Comparison of ENCODE assay signal across 8 mouse cellular contexts in genomic region chr4:101069154-101069971, GRCm38 (mm10). TPM values are rescaled to one million over a fixed set of nuclear protein-coding genes. Genes with fewer than 3 reads are reported as not detected.
DNase-seq lines count a peak whose midpoint lies in the region; ATAC-seq and TF ChIP-seq lines count a peak whose summit lies in the region.

No protein-coding gene starts in this region.

- H3K27ac ChIP-seq in hindbrain, postnatal 0 days = peak overlapping the region; percentile 54; the same call in 1 of the 2 replicates
- H3K27ac ChIP-seq in limb, embryonic 12.5 days = peak overlapping the region; percentile 80
- no peak overlapping the region for H3K27ac ChIP-seq in midbrain, embryonic 13.5 days
- H3K27ac ChIP-seq in stomach, embryonic 16.5 days (ENCODE audit: low read length) = peak overlapping the region; percentile 44

- 1% methylated on average over 54 of the region's 55 CpGs for WGBS in hindbrain, postnatal 0 days
- 1% methylated on average over 55 of the region's 55 CpGs for WGBS in limb, embryonic 12.5 days
- under 1% methylated on average over 55 of the region's 55 CpGs for WGBS in midbrain, embryonic 13.5 days
- WGBS in stomach, embryonic 16.5 days = 1% methylated on average over 52 of the region's 55 CpGs

- no peaks in the 10 kb centered on the region for H3K4me1 ChIP-seq in hindbrain, postnatal 0 days (ENCODE audit: insufficient read depth, low read length)
- peaks cover 7% of the 10 kb centered on the region; the same call in 1 of the 2 replicates for H3K4me1 ChIP-seq in limb, embryonic 12.5 days (replicated peaks)
- H3K4me1 ChIP-seq in midbrain, embryonic 13.5 days (replicated peaks) = peaks cover 12% of the 10 kb centered on the region
- H3K4me1 ChIP-seq in stomach, embryonic 16.5 days (ENCODE audit: control insufficient read depth, insufficient read depth, low read length) = no peaks in the 10 kb centered on the region

- peak; percentile 65 for ATAC-seq in hindbrain, postnatal 0 days
- peak; percentile 78 for ATAC-seq in limb, embryonic 12.5 days (ENCODE audit: insufficient number of reproducible peaks, insufficient read depth, low FRiP score, low TSS enrichment, low read depth)
- peak; percentile 82 for ATAC-seq in midbrain, embryonic 13.5 days
- peak; percentile 67 for ATAC-seq in stomach, embryonic 16.5 days (ENCODE audit: insufficient read depth, low FRiP score)

- peak overlapping the region; percentile 75 for H3K9ac ChIP-seq in hindbrain, postnatal 0 days (replicated peaks; ENCODE audit: low read length)
- peak overlapping the region; percentile 82 for H3K9ac ChIP-seq in limb, embryonic 12.5 days (replicated peaks)
- peak overlapping the region; percentile 87 for H3K9ac ChIP-seq in midbrain, embryonic 13.5 days (replicated peaks)
- peak overlapping the region; percentile 91 for H3K9ac ChIP-seq in stomach, embryonic 16.5 days (ENCODE audit: low read length)

- no peaks in the 10 kb centered on the region for H3K27me3 ChIP-seq in hindbrain, postnatal 0 days (ENCODE audit: insufficient read depth, low read length)
- no peaks in the 10 kb centered on the region for H3K27me3 ChIP-seq in limb, embryonic 12.5 days
- H3K27me3 ChIP-seq in midbrain, embryonic 13.5 days = peaks cover 10% of the 10 kb centered on the region
- no peaks in the 10 kb centered on the region for H3K27me3 ChIP-seq in stomach, embryonic 16.5 days (ENCODE audit: control insufficient read depth, insufficient read depth, low read length)

- DNase-seq in adrenal gland, adult 18-20 months (ENCODE audit: low spot score in 2 of 2) = peak; percentile 17 to 23
- DNase-seq in cerebellum, postnatal 36 days = peak; percentile 10 to 13
- DNase-seq in gastrocnemius, postnatal 10 days = peak; percentile 39
- DNase-seq in hindbrain, postnatal 0 days (ENCODE audit: low spot score) = peak; percentile 54
- DNase-seq in spleen, postnatal 36 days (ENCODE audit: low spot score in 2 of 2) = no peak

- H3K36me3 ChIP-seq in hindbrain, postnatal 0 days (ENCODE audit: insufficient read depth, low read length) = no peaks in the 10 kb centered on the region
- no peaks in the 10 kb centered on the region for H3K36me3 ChIP-seq in limb, embryonic 12.5 days
- no peaks in the 10 kb centered on the region for H3K36me3 ChIP-seq in midbrain, embryonic 13.5 days
- H3K36me3 ChIP-seq in stomach, embryonic 16.5 days (ENCODE audit: control insufficient read depth, insufficient read depth, low read length) = no peaks in the 10 kb centered on the region

- H3K4me3 ChIP-seq in hindbrain, postnatal 0 days (ENCODE audit: low read length) = peak overlapping the region; percentile 86
- peak overlapping the region; percentile 85 for H3K4me3 ChIP-seq in limb, embryonic 12.5 days (replicated peaks)
- peak overlapping the region; percentile 79 for H3K4me3 ChIP-seq in midbrain, embryonic 13.5 days (replicated peaks)
- peak overlapping the region; percentile 79 for H3K4me3 ChIP-seq in stomach, embryonic 16.5 days (replicated peaks; ENCODE audit: low read length)

- no peaks in the 10 kb centered on the region for H3K9me3 ChIP-seq in hindbrain, postnatal 0 days (ENCODE audit: low read length)
- no peaks in the 10 kb centered on the region for H3K9me3 ChIP-seq in limb, embryonic 12.5 days
- H3K9me3 ChIP-seq in midbrain, embryonic 13.5 days = no peaks in the 10 kb centered on the region
- no peaks in the 10 kb centered on the region for H3K9me3 ChIP-seq in stomach, embryonic 16.5 days (replicated peaks; ENCODE audit: control insufficient read depth, low read length)

- peak overlapping the region; percentile 93 for H3K4me2 ChIP-seq in hindbrain, postnatal 0 days (ENCODE audit: low read depth, low read length)
- H3K4me2 ChIP-seq in limb, embryonic 12.5 days = peak overlapping the region; percentile 86
- peak overlapping the region; percentile 79 for H3K4me2 ChIP-seq in midbrain, embryonic 13.5 days (replicated peaks)
- peak overlapping the region; percentile 89 for H3K4me2 ChIP-seq in stomach, embryonic 16.5 days (ENCODE audit: low read depth, low read length)

- TF ChIP-seq CTCF in hindbrain, postnatal 0 days (IDR thresholded peaks at IDR 0.05; ENCODE audit: low read depth) = no peak

RNA-seq across cellular contexts. Expression of gene Raver2, which starts 0.6 kb away (rescaled TPM):
- 1 to 10 TPM; 4.2 to 4.4 TPM for total RNA-seq in adrenal gland, adult 18-20 months (2021)
- total RNA-seq in gastrocnemius, postnatal 10 days (2021) = 1 to 10 TPM; 5.9 TPM
- total RNA-seq in hindbrain, postnatal 0 days (2014; rRNA removed) = 18.9 and 20.2 TPM in 2 replicates
- 5.3 and 6.6 TPM in 2 replicates for polyA plus RNA-seq in hindbrain, postnatal 0 days (2015; fragmentation: Nextera tagmentation; extraction: Ambion mirVana)
- 18.0 and 19.7 TPM in 2 replicates for polyA plus RNA-seq in limb, embryonic 12.5 days (2016; fragmentation: Nextera tagmentation; extraction: Ambion mirVana)
- polyA plus RNA-seq in midbrain, embryonic 13.5 days (2015; fragmentation: Nextera tagmentation; extraction: Ambion mirVana) = 5.7 and 5.8 TPM in 2 replicates
- 9.4 and 9.5 TPM in 2 replicates for polyA plus RNA-seq in stomach, embryonic 16.5 days (2015; fragmentation: Nextera tagmentation; extraction: Ambion mirVana)

RNA-seq across cellular contexts. Expression of gene Gm10577, which starts 48.9 kb away (rescaled TPM):
- total RNA-seq in adrenal gland, adult 18-20 months (2021) = not detected
- total RNA-seq in gastrocnemius, postnatal 10 days (2021) = not detected
- total RNA-seq in hindbrain, postnatal 0 days (2014; rRNA removed) = not detected in 2 replicates
- not detected in 2 replicates for polyA plus RNA-seq in hindbrain, postnatal 0 days (2015; fragmentation: Nextera tagmentation; extraction: Ambion mirVana)
- polyA plus RNA-seq in limb, embryonic 12.5 days (2016; fragmentation: Nextera tagmentation; extraction: Ambion mirVana) = not detected in 2 replicates
- not detected in 2 replicates for polyA plus RNA-seq in midbrain, embryonic 13.5 days (2015; fragmentation: Nextera tagmentation; extraction: Ambion mirVana)
- polyA plus RNA-seq in stomach, embryonic 16.5 days (2015; fragmentation: Nextera tagmentation; extraction: Ambion mirVana) = not detected in 2 replicates

Comparison
In these comparisons a context has a peak if more than half of its experiments do, and no peak if none do; other contexts are left out.
1. DNase-seq: peak in adrenal gland, adult 18-20 months (2 of 2), cerebellum, postnatal 36 days (2 of 2), gastrocnemius, postnatal 10 days (single experiment) and hindbrain, postnatal 0 days (single experiment); none in spleen, postnatal 36 days (0 of 2).
2. Peak in every context shown above with its lines, with median percentiles within 50 percentile points of each other: ATAC-seq, H3K4me2 ChIP-seq, H3K4me3 ChIP-seq and H3K9ac ChIP-seq.